Mouse (Mus musculus) adrenal gland, adult 2 months (tissue): Measurements from ENCODE around the gene Ssbp2. TPM values are rescaled to one million over a fixed set of nuclear protein-coding genes. Genes with fewer than 3 reads are reported as not detected.

Experiments used
- DNase-seq: peaks from one replicate; pipeline ENCODE4 v3.0.0; 2021
- polyA plus RNA-seq: library from polyadenylated mRNA; depleted of rRNA; stranded (reverse); fragments of >200 nt; gene quantifications from 2 replicates; pipeline ENCODE4 v1.2.3, GENCODE M21; 2012
- total RNA-seq, 2 experiments: library from RNA; stranded (reverse); gene quantifications; 2 replicates each; pipeline ENCODE4 v1.2.3; 2021

Gene Ssbp2
- total and polyA plus RNA-seq, 3 experiments: 5.5 to 41.2 (median 23.8) TPM

DNA sequence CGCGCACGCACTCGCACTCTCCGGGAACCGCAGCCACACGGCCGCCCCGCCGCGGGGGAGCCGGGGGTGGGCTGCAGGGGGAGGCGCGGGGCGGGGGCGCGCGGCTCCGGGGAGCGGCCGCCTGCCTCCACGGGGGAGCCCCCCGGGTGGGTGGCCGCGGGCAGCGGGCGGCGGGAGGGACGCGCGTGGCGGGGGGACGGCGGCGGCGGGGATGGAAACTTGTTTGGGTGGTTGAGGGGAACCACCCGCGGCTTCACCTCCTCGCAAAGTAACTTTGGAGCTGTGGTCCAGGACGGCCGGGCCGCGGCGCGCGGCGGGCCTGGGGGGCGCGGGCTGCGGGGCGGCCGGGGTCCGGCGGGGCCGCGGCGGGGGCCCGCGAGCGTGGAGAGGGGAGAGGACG lies 1.2 kb downstream of the Ssbp2 start:
- DNase-seq: no peak

DNA sequence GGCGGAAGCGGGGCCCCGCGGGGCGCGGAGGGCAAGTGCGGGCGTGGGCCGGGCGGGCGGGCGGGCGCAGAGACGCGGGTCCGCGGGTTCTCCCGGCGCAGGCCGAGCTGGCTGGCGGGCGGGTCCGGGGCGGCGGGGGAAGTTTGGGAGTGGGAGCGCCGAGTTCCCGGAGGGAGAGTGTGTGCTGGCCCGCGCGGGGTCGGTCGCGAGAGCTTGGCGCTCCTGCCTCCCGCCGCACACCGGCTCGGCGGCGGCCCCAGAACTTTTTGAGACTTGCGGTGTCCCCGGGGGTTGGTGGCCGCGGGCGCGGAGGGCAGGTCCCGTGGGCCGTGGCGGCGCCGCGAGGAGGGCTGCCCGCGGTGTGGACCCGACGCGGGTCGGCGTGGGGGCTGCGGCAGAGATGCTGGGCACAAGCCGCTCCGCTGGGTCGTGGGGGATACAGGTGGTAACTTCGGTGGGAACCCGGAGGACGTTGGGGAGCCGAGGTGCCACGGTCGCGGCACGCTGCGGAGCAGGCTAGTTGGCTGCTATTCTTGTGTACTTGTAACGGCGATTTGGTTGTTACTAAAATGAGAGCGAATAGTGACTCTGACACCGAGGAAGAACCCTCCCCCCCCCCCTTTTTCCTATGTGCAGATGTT lies 1.7 kb downstream of the Ssbp2 start:
- peak; percentile 69 for DNase-seq

DNA sequence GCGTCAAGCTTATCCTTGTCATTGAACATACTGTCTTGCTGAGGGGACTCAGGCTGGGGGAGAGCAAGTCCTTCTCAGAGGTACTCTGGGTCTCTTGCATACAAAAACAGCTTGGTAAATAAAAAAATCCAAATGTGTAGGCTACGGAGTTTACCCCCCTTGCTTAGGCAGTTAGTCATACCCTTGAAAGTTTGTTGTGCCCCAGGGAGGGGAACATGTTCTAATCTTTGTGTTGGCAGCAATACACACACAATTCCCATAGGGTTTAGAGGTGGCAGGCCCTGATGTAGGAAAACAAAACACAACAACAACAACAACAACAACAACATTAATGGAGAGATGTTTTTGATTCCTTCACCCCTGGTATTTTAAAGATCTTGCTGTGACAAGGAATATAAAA lies 2.3 kb downstream of the Ssbp2 start:
- peak; percentile 25 for DNase-seq

DNA sequence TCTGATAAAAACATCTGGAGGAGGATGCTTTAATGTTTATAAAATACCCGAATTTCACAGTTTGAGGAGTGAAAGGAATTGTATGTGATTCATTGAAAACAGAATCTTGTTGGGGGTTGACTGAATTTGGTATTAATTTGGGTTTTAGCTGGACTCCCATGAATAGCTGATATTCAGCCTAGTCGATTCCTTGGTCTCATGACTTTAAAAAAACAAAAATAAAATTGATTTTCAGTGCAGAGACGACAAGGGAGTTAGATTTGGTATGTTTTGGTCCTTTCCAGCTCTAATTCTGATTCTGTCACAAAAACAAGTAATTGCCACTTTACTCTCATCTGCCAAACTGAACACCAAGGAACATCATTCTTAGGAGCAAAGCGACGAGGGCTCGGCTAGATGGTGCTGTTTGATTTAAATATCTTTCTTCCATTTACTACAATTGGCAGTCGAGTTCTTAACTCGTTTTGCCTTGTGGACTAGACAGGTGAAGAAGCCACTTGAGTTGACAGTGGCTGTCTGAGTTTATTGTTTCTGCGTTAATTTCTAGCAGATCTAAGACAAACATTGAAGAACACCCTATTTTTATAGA lies 2.9 kb downstream of the Ssbp2 start:
- no peak for DNase-seq

DNA sequence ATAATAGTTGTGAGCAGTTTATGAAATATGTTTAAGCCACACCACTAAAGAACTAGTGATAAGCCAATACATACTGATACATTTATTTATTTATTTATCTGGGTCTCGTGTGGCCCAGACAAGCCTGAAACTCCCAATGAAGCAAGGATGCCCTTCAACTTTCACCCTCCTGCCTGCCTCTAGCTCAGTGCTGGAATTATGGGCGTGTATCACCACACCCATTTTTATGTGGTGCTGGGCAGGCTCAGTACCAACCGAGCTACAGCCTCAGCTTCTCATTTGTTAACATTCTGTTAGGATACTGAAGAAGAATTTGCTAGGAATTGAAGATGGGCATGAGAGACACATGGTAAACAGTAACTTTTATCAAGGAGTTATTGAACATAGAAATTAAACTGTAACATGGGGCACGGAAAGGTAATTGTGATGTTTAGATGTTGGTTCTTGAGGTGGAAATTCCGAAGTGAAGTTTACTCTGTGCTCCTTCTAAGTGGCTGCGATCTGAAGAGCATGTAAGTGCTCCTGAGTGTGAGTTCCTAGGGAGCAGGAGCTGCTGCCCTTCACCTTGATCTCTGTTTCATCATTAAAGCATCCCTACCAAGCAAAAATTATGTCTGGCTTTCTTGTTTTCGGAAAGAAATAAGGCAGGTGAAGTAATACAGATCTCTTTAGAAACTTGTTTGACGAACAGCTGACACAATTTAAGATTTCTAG lies 5.1 kb downstream of the Ssbp2 start:
- no peak for DNase-seq

DNA sequence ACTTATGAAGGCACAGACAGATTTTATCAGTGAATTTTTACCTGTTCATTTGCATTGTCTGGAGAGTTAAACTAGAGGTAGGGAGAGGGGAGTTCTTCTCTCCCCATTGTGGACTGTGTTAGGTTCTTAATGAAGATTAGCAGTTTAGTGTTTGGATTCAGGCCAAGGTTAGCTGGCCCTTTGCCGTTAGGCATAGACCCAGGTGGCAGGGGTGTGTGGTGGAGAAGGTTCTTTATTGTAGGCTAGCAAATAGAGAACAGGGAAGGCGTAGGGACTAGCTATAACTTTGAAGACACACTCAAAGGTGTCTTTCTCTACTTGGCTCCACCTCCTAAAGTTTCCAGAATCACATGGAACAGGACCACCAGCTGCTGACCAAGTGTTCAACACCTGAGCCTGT lies 11.5 kb downstream of the Ssbp2 start:
- no peak for DNase-seq

DNA sequence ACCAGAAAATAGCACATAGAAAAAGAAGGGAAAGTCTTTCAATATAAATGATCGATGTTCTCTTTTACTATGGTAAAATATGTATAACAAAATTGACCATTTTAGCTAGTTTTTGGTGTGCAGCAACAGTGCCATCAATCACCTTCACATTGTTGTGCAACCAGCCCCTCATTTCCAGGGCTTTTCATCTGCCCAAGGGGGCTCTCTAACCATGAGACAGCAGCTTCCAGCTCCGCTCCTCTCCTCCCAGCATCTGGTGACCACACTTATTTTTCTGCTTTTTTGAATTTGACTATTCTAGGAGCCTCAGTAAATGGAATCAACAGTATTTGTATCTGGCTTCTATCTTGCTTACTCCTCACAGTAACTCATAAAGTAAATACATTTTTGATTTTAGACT lies 11.9 kb downstream of the Ssbp2 start:
- no peak for DNase-seq

DNA sequence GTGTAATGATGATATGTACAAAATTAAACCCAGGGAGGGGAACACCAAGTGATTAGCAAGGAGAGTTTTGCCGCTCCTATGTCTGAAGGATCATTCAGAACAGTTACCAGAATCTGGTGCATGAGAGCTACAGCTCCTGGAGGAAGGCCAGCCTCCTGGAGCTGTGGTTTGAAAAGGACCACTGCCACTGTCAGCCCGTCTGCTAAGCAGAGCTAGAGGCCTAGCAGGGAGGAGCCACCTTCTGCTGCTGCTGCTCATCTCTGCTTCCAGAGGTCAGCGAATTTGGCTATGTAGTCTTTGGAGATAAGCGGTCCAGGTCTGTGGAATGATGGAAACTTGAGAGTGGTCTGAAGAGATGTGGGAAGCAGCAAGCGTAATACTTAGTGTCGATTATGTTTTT lies 13.4 kb downstream of the Ssbp2 start:
- no peak for DNase-seq

DNA sequence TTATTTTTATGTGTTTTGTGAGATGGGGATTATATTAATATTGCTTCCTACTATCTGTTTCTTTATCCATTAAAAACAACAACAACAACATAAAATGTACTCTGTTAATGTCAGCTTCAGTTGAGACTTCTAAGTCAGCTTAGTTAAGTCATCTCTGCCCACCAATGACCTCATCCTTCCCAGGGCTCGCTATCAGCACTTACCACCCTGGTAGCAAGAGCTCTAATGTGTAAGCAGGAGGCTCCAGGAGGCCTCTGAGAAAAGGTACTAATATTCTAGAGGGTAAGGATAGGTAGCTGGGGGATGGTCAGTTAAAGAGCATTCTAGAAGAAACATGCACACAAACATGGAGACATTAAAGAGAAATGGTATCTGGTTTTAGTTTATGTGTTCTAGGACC lies 13.9 kb downstream of the Ssbp2 start:
- no peak for DNase-seq

DNA sequence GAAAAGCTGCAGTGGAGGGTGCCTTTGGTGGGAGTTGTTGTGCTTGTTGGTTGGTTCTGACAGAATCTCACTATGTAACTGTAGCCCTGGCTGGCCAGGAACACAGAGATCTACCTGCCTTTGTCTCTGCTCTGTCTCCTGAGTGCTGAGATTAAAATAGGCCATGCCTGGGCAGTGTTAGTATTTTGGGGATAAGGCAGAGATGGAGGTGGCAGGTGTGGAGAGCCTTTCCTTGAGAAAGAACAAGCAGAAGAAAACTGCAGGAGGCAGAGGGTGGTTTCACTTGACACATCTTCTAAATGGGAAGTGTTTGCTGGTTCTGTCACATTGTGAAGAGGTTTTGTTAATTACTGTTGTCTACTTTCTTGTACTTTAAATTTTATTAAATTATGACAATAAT lies 15.8 kb downstream of the Ssbp2 start:
- DNase-seq: no peak

DNA sequence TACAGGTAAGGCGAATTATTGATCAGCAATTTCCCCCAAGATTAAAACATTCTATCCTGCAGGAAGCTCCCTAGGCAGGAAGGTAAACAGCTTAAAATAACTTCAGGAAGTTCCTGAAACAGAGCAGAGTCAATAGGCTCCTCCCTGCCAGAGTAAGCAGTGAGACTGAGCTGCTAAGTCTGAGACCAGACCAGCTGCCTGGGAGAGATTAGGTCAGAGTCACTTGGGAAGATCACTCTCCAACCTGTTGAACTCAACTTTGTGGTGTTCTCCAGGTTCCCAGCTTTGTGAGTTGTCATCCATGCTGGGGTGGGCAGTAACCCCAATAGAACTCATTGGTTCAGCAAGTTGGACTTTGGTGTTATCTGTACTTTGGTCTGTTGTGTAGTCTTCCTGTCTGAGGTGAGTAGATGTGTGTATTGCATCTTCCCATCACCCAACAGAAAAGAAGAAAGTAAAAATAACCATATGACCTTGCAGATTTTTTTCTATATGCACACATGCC lies 16.6 kb downstream of the Ssbp2 start:
- DNase-seq: no peak

DNA sequence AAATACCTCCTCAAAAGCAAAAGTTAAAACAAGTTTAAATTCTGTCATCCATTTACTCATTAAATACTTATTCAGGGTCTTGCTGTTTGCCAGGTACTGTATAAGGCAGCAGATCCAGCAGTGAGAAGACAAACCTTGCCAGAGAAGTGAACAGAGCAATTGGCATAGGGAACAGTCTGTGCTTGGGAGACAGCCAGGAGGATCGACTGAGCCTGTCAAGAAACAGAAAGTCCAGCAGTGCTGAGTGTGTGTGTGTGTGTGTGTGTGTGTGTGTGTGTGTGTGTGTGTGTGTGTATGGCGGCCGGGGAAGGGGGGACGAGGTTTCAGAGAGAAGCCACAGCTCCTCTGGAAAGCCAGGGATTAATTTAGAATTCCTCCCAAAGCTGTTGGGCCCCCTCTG lies 17.9 kb downstream of the Ssbp2 start:
- peak; percentile 44 for DNase-seq

DNA sequence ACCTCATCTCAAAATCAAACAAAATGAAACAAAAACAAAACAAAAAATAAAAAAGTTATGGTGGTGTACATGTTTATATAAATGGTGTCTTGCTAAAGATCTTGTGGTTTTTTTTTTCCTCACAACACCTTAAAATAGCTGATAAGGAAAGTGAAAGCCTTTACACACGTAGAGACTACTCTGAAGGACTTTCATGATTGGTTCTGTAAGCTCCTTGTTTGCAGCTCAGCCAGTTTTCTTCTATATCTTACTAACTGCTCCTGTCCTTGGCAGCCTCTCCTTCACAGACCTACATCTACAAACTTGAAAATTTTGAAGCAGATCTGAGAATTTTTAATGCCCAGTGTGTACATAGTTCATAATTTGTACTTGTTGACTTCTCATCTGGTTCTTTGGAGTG lies 24.2 kb downstream of the Ssbp2 start:
- no peak for DNase-seq

DNA sequence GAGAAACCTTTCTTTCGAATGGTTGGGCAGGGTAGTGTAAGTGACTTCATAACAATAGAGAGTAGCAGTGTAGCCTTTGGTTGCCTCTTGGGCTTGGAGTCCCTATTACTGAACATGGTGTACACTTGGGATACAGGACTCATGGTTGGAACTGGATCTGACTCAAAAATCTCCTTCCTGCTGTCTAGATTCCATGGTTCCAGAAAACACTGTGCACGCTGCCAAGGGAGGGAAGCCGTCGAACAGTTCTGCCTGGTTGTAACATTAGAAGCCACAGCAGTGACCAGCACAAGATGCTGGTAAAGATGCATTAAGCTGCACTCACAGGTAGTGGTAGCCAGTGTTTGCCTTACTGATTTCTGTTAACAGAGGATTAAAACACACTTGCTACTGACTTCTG lies 32.0 kb downstream of the Ssbp2 start:
- no peak for DNase-seq

DNA sequence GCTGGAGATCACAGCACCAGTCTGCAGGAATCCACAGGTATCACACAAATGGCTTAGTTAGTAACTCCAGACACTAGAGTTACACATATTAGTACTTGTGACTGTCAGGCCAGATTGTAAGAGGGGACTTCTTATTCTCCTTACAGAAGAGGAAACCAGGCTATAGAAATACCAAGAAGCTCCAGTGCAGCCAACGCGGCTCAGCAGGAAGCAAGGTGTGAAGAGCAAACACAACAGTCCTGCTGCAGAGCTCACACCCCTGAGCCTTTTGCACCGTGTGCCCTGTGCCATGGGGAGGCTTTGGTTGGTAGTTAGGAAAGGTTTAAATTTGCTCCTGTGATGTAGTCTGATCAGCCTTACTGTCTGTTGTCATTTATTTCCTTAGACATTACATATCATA lies 37.0 kb downstream of the Ssbp2 start:
- no peak for DNase-seq

DNA sequence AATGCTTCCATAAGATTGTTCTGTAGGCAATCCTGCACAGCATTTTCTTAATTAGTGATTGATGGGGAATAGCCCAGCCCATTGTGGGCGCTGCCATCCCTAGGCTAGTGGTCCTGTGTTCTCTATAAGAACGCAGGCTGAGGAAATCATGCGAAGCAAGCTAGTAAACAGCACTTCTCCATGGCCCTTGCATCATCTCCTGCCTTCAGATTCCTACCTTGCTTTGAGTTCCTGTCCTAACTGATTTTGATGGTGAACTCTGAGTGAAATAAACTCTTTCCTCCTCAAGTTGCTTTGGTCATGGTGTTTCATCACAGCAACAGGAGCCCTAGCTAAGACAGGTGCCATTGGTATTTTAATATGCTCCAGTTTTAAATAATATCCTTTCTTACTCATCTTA lies 41.7 kb downstream of the Ssbp2 start:
- DNase-seq: no peak

DNA sequence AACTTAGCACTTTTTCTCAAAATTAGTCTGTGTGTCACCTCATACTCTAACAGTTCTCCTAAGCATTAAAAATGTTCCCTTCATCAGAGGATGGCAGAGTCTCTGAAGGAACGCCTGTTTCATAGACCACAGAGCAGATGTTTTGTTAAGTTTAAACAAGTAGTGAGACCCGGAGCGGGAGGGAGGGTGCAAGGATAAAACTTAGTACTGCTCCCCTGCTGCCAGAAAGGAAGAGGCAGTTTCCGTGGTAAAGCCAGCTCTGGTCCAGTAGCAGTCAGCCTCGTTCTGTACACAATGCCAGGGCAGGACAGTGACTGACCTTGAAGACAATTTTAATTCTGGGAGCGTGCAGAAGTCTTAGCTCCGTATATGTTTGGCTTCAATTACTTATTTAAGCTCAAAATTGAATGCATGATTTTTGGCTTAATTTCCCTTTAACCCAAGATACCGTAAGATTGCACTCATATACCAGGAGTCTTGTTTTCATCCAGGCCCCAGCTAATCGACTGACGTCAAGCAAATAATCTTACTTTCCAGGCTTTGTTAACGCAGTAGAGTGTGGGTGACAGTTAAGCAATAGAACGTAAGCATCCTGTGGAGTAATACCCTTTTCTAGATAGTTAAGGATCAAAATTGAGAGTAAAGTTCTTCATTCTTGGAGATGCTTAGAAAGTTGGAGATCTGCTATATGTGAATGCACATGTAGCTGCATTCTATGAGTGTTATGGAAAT lies 42.7 kb downstream of the Ssbp2 start:
- DNase-seq: no peak

DNA sequence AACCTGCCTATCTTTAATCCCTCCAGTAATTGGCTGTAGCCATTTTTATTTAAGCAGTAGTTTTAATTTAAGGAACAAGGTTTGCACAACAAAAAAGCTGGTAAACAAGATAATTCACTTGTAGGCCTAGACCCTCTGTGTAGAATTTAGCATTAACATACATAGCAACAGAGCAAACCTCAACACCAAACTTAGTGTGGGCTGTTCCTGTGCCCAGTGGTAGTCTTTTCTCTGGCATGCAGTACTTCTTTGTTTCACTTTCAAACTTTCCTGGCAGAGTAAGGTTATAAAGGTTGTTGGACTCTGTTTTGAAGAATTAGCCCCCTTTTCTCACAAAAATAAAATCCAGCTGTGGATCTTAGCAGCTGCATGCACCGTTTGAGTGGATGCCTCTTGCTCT lies 48.9 kb downstream of the Ssbp2 start:
- DNase-seq: no peak

DNA sequence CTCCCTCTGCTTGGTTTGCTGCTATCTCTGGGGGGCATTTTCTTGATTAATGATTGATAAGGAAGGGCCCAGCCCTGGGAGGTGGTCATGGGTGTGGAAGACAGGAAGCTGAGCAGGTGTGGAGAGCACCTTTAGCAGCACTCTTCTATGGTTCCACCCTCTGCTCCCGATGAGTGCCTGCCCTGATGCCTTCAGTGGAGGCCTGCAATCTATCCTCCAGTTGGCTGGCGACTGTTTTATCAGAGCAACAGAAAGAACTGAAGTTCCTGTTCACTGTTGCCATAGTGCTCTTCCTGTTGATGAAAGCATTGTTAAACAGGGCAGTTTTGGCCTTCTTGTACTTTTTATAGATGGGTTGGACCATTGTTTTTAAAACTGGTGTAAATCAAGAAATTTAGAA lies 49.4 kb downstream of the Ssbp2 start:
- DNase-seq: no peak

DNA sequence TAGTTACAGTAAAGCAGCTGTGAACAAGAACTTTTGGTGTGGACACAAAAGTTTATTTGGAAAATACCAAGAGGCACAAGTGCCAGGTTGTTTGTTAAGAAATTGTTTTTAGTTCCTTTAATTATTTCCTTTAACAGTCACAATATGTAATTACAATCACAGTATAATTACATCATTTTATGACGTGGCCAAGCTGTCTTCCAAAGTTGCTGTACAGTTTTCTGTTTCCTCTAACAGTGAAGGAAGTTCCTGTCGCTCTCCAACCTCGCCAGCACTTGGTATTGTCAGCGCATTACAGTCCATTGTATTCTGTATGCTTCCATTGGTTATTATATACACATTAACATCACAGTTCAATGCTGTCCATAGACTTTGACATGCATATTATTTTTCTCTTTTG lies 54.9 kb downstream of the Ssbp2 start:
- no peak for DNase-seq

DNA sequence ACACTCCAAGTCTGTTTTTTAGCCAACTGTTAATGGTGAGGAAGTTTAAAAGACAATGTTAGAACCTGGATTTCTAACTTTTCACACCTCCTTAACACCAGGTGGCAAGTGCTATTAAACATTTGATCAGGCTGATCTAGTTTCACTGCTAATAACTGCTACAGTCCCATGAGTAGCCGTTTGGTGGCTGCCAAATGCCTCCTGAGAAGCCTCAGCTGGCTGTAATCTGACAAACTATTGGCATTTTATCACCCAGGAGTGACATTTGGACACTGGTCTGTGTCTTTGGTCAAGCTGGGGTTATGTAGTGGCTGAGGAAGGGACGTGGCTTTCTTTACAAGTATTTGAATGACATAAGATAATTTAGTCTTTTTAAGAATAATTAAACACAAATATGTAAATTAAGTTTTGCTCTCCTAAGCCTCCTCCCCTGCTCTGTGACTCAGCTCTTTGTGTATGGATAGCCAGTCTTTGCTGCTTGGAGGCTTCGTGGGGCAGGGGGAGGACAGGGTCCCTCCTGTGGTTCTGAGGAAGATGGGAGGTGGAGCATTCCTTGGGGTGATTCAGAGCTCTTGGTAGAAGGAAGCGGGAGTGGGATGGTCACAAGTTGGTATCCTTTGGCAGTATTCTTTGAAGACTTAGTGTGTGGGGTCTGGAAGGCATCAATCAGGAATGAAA lies 60.1 kb downstream of the Ssbp2 start:
- DNase-seq: no peak

DNA sequence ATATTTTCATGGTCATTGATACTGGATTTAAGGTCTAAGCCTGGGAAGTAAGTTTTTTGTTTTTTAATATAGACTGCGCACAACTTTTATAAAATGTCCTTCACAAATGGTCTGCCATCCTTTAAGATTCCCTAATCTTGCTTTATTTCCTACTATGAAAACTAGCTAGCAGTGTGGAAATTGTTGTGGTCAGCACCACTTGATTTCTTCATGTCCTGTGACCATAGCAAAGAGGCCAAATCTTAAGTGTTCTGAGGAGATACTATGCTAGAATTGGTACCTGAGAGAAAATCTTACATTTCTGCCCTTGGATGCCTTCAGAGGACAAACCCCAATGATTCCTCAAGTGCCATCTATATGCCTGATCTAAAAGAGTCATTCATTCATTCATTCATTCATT lies 60.9 kb downstream of the Ssbp2 start:
- no peak for DNase-seq
